Mouse (Mus musculus) heart, adult 2 months (tissue): Measurements from ENCODE around the gene Dexi. TPM values are rescaled to one million over a fixed set of nuclear protein-coding genes. Genes with fewer than 3 reads are reported as not detected.

Source experiments
- DNase-seq, 2 experiments: peaks; one replicate each; pipeline ENCODE4 v3.0.0; 2021
- H3K27ac ChIP-seq: fragments of 200-600 bp; 2 replicates; pipeline ENCODE4 v1.8.1; 2022
- H3K27me3 ChIP-seq: fragments of 200-500 bp; 2 replicates; pipeline ENCODE4 v1.6.1; 2012; ENCODE audit warnings: mild to moderate bottlenecking, low read length, inconsistent platforms, mixed read lengths; ENCODE audit not compliant: control insufficient read depth, insufficient read depth
- H3K36me3 ChIP-seq: fragments of 200-500 bp; 2 replicates; pipeline ENCODE4 v1.6.1; 2012; ENCODE audit warnings: low read length, inconsistent platforms; ENCODE audit not compliant: control insufficient read depth, insufficient read depth
- H3K4me1 ChIP-seq: fragments of 200-500 bp; 2 replicates; pipeline ENCODE4 v1.6.1; 2011; ENCODE audit warnings: low read length; ENCODE audit not compliant: control insufficient read depth, insufficient read depth
- H3K4me3 ChIP-seq: fragments of 200-600 bp; 2 replicates; pipeline ENCODE4 v1.8.1; 2022
- H3K79me2 ChIP-seq: fragments of 200-500 bp; replicated peaks from 2 replicates; pipeline ENCODE4 v1.6.1; 2012; ENCODE audit warnings: mild to moderate bottlenecking, inconsistent platforms, low read length, moderate library complexity, mixed read lengths; ENCODE audit not compliant: control insufficient read depth, insufficient read depth
- H3K9ac ChIP-seq: fragments of 200-500 bp; 2 replicates; pipeline ENCODE4 v1.6.1; 2012; ENCODE audit warnings: low read depth, mild to moderate bottlenecking, control low read depth, inconsistent platforms, low read length, mixed read lengths
- CTCF ChIP-seq: fragments of 200-600 bp; IDR thresholded peaks from 2 replicates; pipeline ENCODE4 v1.8.1; 2022; ENCODE audit warnings: antibody characterized with exemption, mild to moderate bottlenecking, moderate library complexity
- EP300 ChIP-seq: fragments of 200-500 bp; IDR thresholded peaks from 2 replicates; pipeline ENCODE4 v1.6.1; 2011; ENCODE audit warnings: low read depth, low read length, control low read depth; ENCODE audit not compliant: insufficient read depth
- POLR2A ChIP-seq: fragments of 200-500 bp; IDR thresholded peaks from 2 replicates; pipeline ENCODE4 v1.6.1; 2011; ENCODE audit warnings: mild to moderate bottlenecking, low read depth, low read length, control low read depth; ENCODE audit not compliant: insufficient read depth
- WGBS: fragments of 180-500 bp; shearing (Covaris S2); methylation state at CpG from one replicate; pipeline ENCODE4 v1.1.7; 2018; 5-methylcytosine and 5-hydroxymethylcytosine counted together
- intact Hi-C: fragments of 180-260 bp; cut with DNase I; formaldehyde crosslinking; loops from one replicate; pipeline ENCODE4 v1.15.1; 2025
- polyA plus RNA-seq: library from polyadenylated mRNA; depleted of rRNA; stranded (reverse); fragments of >200 nt; gene quantifications from 2 replicates; pipeline ENCODE4 v1.2.3, GENCODE M21; 2012
- total RNA-seq, 2 experiments: library from RNA; stranded (reverse); gene quantifications; 2 replicates each; pipeline ENCODE4 v1.2.3; 2021

The Dexi gene
- total and polyA plus RNA-seq, 3 experiments: 32.1 to 65.5 (median 41.1) TPM

- H3K4me3 ChIP-seq: peak overlapping the region; percentile 84
- no peaks in the 10 kb centered on the region for H3K36me3 ChIP-seq
- peak overlapping the region; percentile 17 for H3K9ac ChIP-seq
- intact Hi-C loops: loop anchor here (5.0 to 10.0 kb wide), 2 partner anchors 129 to 714 kb away; partner anchors contain the start of genes Gspt1 and Nubp1
- WGBS: 55% methylated on average over 16 of the region's 16 CpGs
- no peak for DNase-seq
- TF ChIP-seq EP300 (no peak), CTCF (peak; percentile 22; the same call in 1 of the 2 replicates)
- no peaks in the 10 kb centered on the region for H3K27me3 ChIP-seq
- peak overlapping the region; percentile 86 for H3K27ac ChIP-seq
- 0 out of 2 replicates have a peak, but pooled peaks cover 2% of the 10 kb centered on the region for H3K79me2 ChIP-seq
- H3K4me1 ChIP-seq: peaks cover 10% of the 10 kb centered on the region; the same call in 1 of the 2 replicates
These were observed 1.9 kb downstream of the Dexi start for GRCm38 (mm10) chr16:10540763-10541597.

GRCm38 (mm10) chr16:10536961-10537360 lies 5.9 kb downstream of the Dexi start:
- WGBS: 52% methylated on average over 3 of the region's 3 CpGs

GRCm38 (mm10) chr16:10536323-10536722 lies 6.5 kb downstream of the Dexi start:
- no peaks in the 10 kb centered on the region for H3K27me3 ChIP-seq
- peaks cover 10% of the 10 kb centered on the region; the same call in 1 of the 2 replicates for H3K4me1 ChIP-seq
- H3K27ac ChIP-seq: no peak overlapping the region
- H3K4me3 ChIP-seq: no peak overlapping the region
- peaks cover 4% of the 10 kb centered on the region; the same call in 1 of the 2 replicates for H3K79me2 ChIP-seq
- no peaks in the 10 kb centered on the region for H3K36me3 ChIP-seq
- no peak for TF ChIP-seq CTCF
- no peak for TF ChIP-seq POLR2A
- no peak for TF ChIP-seq EP300
- WGBS: 56% methylated on average over 5 of the region's 5 CpGs
- intact Hi-C loops: no loop called here
- H3K9ac ChIP-seq: no peak overlapping the region
- DNase-seq: no peak

More at GRCm38 (mm10) chr16:10536961-10537360, 5.9 kb downstream of the Dexi start:
- H3K4me1 ChIP-seq: peaks cover 10% of the 10 kb centered on the region; the same call in 1 of the 2 replicates
- TF ChIP-seq CTCF (no peak), EP300 (no peak), POLR2A (no peak)
- no peak overlapping the region for H3K4me3 ChIP-seq
- peaks cover 4% of the 10 kb centered on the region; the same call in 1 of the 2 replicates for H3K79me2 ChIP-seq
- intact Hi-C loops: no loop called here
- H3K27ac ChIP-seq: no peak overlapping the region
- DNase-seq: peak in 1 of 2 experiments; percentile 37
- no peaks in the 10 kb centered on the region for H3K36me3 ChIP-seq
- no peaks in the 10 kb centered on the region for H3K27me3 ChIP-seq
- H3K9ac ChIP-seq: no peak overlapping the region

- no peaks in the 10 kb centered on the region for H3K27me3 ChIP-seq
- H3K36me3 ChIP-seq: no peaks in the 10 kb centered on the region
- peaks cover 4% of the 10 kb centered on the region; the same call in 1 of the 2 replicates for H3K79me2 ChIP-seq
- TF ChIP-seq EP300 (no peak), CTCF (no peak), POLR2A (no peak)
- no peak overlapping the region for H3K4me3 ChIP-seq
- DNase-seq: no peak
- WGBS: 60% methylated on average over 7 of the region's 7 CpGs
- intact Hi-C loops: no loop called here
- peaks cover 3% of the 10 kb centered on the region; the same call in 1 of the 2 replicates for H3K4me1 ChIP-seq
- H3K27ac ChIP-seq: no peak overlapping the region
- no peak overlapping the region for H3K9ac ChIP-seq
These were observed 8.3 kb downstream of the Dexi start for GRCm38 (mm10) chr16:10534567-10534966.

- Histone ChIP-seq H3K79me2 (peaks cover 4% of the 10 kb centered on the region; the same call in 1 of the 2 replicates), H3K4me1 (peaks cover 3% of the 10 kb centered on the region; the same call in 1 of the 2 replicates), H3K27me3 (no peaks in the 10 kb centered on the region), H3K36me3 (no peaks in the 10 kb centered on the region), H3K27ac (no peak overlapping the region), H3K9ac (no peak overlapping the region), H3K4me3 (no peak overlapping the region)
- WGBS: 90% methylated on average over 4 of the region's 4 CpGs
- TF ChIP-seq CTCF (no peak), POLR2A (no peak)
- DNase-seq: no peak
- intact Hi-C loops: no loop called here
These were observed 9.1 kb downstream of the Dexi start for GRCm38 (mm10) chr16:10533781-10534180.

GRCm38 (mm10) chr16:10530179-10530578 lies 12.7 kb downstream of the Dexi start:
- no peak for TF ChIP-seq CTCF
- no peak for TF ChIP-seq EP300
- TF ChIP-seq POLR2A: no peak
- 80% methylated on average over 4 of the region's 4 CpGs for WGBS
- Histone ChIP-seq H3K79me2 (0 out of 2 replicates have a peak, but pooled peaks cover 1% of the 10 kb centered on the region), H3K4me3 (no peak overlapping the region), H3K27me3 (no peaks in the 10 kb centered on the region), H3K9ac (no peak overlapping the region), H3K27ac (no peak overlapping the region), H3K4me1 (no peaks in the 10 kb centered on the region), H3K36me3 (no peaks in the 10 kb centered on the region)
- DNase-seq: no peak
- intact Hi-C loops: no loop called here
